Mouse (Mus musculus) T-cell, adult 2 months (primary cell): ENCODE measurements at regions not wholly inside any gene's neighbourhood (a gene's known extent, or its start where the extent isn't known, plus 50 kb on each side); places are given as distances from the start of the nearest gene placed in this dataset.

Experiments used
- DNase-seq: peaks from one replicate; pipeline ENCODE4 v3.0.0; 2022; ENCODE audit warnings: low spot score

- DNase-seq: no peak
These were observed 50.9 kb upstream of the Tpp2 start for GRCm38 (mm10) chr1:43882576-43882975.

- DNase-seq: peak; percentile 75
These were observed 52.8 kb upstream of the Uxs1 start for GRCm38 (mm10) chr1:43880396-43880795.

GRCm38 (mm10) chr1:43879896-43880295, 52.3 kb upstream of the Uxs1 start:
- DNase-seq: no peak

GRCm38 (mm10) chr1:43879163-43879562, 51.6 kb upstream of the Uxs1 start:
- no peak for DNase-seq

- DNase-seq: no peak
These were observed 50.6 kb upstream of the Uxs1 start for GRCm38 (mm10) chr1:43878163-43878562.

GRCm38 (mm10) chr1:43877704-43878103, 50.1 kb upstream of the Uxs1 start:
- no peak for DNase-seq
